Mouse (Mus musculus) v-Abl transformed pro-B cells (cell line): ENCODE measurements around the gene Car10.
"Not testable (repeated sequence)": the region's sequence is repeated elsewhere in the genome, so short reads cannot be mapped to it uniquely, and the experiment has no call there.

ENCODE experiments used
- in situ Hi-C, 2 experiments: fragments of 400-800 bp; cut with MboI; formaldehyde crosslinking; loops; one replicate each; pipeline ENCODE4 v1.15.1; 2025; ENCODE audit not compliant: unreplicated experiment in 2 of 2

Gene Car10

DNA sequence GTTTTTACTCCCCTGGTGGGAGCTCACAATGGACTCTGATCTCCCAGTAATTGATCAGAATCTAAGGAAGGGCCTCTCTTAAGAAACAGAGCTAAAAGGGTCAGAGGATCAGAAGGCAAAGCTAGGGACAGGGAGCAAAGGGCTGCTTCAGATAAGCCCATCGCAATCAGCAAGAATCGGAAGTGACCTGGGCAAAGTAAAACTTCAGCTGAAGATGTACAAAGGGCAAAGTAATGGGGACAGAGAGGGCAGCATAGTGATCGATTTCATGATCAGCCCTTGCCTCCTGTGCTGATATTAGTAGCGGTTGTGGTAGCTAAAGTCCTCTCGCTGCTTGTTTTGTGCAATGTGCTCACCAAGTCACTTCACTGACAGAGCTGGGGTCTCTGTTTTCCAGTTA is 269.9 kb downstream of the Car10 start:
- in situ Hi-C loops: no loop called here

DNA sequence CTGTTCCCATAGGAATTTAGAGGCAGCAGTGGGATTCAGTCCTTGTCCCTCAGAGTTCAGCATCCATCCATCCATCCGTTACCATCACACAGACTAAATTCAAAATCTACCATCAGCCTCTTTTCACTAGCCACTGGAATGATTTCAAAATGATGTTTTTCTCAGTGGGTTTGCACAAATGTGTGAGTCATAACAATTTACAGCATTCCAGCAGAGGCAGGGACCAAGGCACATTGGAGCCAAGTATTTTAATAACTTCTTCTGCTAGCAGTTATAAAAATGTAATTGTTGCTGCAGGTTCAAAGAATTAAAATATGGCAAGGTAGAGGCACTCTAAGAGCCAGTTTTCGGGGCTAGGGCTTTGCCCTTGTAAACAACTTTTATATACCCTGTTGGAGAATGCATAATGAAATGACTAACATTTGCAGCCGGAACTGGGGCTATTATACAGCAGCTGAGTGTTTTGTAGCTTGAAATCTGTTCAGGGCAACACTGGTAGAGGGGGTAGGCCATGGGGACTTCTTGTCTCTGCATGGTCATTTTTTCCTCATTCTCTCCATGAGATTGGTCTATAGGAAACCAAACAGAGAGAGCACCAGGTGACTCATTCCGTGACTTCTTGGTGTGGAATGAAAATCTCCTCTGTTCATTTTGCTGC is 276.0 kb downstream of the Car10 start:
- in situ Hi-C loops: no loop called here

GRCm38 (mm10) chr11:93391159-93391558 is 293.3 kb downstream of the Car10 start:
- in situ Hi-C loops: no loop called here

DNA sequence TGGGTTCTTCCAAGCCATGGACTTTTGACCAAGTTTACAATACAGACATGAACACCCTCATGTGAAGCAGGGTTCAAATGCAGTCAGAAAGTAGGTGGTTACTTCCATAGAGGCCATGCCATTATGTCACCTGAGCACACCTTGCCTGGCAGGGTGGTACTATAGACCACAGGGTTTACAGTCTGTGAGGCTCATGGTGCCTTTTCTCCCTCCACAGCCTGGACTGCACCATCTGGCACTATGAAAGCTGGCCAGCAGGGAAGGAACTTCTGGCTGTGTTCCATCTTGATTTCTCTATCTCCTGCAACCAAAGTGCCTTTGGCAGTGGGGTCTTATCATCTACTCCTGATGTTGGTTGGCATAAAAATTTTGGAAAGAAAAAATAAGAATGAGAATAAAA is 295.5 kb downstream of the Car10 start:
- in situ Hi-C loops: not testable (repeated sequence)

GRCm38 (mm10) chr11:93396356-93396755 is 298.5 kb downstream of the Car10 start:
- in situ Hi-C loops: no loop called here

DNA sequence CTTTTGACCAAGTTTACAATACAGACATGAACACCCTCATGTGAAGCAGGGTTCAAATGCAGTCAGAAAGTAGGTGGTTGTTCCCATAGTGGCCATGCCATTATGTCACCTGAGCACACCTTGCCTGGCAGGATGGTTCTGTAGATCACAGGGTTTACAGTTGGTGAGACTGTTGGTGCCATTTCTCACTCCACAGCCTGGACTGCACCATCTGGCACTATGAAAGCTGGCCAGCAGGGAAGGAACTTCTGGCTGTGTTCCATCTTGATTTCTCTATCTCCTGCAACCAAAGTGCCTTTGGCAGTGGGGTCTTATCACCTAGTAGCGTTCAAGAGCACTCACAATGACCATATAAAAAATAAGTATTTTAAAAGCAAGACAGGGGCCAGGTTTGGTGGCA is 303.3 kb downstream of the Car10 start:
- in situ Hi-C loops: not testable (repeated sequence)

GRCm38 (mm10) chr11:93407981-93408380 is 310.2 kb downstream of the Car10 start:
- in situ Hi-C loops: no loop called here

DNA sequence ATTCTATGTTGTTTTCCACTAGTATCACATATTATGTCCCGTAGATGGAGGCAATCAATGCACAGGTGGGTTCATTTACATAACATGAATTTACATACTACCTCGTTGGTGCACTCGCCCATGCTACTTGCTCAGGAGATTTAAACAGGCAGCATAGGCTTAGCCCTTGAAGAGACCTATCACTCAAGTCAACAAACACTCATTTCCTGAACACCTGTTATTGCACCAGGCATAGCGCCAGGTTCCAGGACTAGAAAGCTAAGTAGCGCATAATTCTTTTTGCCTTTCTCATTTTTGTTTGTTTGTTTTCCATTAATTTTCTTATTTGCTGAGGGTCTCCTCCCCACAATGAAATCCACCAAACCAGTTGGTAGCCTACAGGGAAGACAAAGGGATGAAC is 333.7 kb downstream of the Car10 start:
- in situ Hi-C loops: no loop called here

- in situ Hi-C loops: no loop called here
These were observed 337.4 kb downstream of the Car10 start for GRCm38 (mm10) chr11:93434997-93435915.

- in situ Hi-C loops: no loop called here
These were observed 339.1 kb downstream of the Car10 start for GRCm38 (mm10) chr11:93436892-93437291.

GRCm38 (mm10) chr11:93440466-93440865 is 342.6 kb downstream of the Car10 start:
- in situ Hi-C loops: no loop called here

GRCm38 (mm10) chr11:93443777-93444176 is 345.9 kb downstream of the Car10 start:
- in situ Hi-C loops: no loop called here

DNA sequence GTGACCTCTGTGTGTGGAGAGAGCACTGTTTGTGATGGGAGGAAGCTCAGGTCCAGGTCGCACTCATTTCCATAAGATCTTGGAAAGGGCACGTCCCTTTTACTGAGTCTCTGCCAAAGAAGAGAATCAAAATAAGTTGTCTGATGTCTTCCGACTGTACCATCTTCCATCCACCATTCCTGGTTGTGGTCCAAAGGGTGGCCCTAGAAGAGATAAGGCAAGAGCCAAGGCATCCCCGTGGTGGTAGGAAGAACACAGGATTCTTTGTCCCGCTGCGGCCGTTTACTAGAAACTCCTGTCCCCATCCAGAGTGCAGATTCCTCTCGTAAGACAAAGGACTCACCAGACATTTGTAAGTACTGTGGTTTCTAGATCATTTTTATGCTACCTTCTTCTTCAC is 346.9 kb downstream of the Car10 start:
- in situ Hi-C loops: no loop called here

DNA sequence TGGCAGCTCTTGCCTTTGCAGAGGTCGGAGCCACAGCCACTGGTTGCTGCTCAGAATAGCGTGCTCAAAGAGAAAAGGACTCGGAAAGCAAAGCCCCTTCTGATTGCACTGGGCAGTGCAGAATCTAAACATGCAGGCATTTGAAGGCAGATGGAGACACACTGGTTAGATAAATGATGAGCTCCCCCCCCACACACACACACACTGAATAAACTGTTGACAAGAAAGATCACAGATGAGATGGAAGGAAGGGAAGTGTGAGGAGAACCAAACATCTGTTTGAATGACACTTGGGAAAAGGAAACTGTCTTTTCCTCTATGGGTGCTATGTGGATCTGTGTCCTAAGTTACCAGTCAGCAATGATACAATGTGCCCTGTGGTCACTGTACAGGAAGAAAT is 349.7 kb downstream of the Car10 start:
- in situ Hi-C loops: no loop called here

DNA sequence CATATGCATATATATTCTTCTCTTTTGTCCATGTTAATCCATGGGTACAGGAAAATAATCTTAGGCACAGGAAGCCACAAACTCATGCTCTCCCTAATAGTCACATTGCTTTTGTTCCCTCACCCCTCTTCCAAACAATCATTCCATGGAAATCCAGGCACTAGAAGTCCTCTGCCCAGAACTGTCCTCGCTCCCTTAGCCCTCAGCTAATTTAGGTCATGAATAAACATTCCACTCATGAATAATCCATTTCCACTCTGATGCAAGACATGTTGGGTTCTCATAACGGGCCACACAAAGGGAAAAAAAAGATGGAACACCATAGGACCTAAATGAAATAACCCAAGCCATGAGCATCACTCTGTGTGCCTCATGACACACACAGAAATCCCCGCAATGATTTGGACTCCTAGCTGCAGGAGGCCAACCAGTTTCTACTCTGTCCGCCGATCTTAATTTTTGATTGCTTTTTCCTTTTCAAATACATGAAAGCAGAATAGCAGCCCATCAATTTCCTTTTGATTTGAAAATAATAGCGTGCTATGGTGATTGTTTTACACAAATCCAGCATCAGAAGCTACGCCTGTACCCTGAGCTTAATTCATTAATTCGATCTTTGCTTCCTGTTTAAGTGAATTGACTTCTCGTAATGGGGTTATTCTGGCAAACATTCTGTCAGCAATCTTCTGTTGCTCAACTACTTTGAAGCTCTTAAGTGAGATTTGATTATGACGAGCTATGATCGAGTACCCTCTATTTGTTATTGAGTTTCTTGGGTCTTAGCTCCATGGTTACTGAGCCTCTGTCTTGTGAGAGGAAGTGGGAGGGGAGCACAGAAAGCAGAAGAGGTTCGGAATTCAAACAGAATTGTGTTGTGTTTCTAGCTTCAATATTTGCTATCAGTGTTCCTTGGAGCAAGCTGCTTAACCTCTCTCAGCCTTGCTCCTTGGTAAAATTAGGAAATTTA is 350.7 kb downstream of the Car10 start:
- in situ Hi-C loops: no loop called here

- in situ Hi-C loops: no loop called here
These were observed 352.7 kb downstream of the Car10 start for GRCm38 (mm10) chr11:93450535-93450934.

DNA sequence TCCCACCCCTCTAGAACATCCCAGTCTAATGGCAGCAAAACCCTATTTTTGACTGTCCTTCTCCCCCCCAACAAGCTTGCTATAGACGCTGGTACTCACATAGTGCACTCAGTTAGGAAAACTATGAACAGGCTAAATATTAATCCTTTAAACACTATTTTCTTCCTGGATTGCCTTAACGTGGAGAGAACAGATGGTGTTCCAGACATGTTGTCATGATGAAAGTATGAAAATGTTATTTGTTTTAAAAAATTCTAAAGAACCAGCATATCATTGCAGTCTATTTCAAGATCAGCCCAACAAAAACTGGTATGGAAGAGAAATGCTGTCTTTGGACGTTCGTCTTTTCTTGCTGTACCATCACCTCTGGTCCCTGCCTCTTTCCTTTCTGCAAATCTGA is 368.4 kb downstream of the Car10 start:
- in situ Hi-C loops: no loop called here

GRCm38 (mm10) chr11:93467711-93468110 is 369.9 kb downstream of the Car10 start:
- in situ Hi-C loops: no loop called here

DNA sequence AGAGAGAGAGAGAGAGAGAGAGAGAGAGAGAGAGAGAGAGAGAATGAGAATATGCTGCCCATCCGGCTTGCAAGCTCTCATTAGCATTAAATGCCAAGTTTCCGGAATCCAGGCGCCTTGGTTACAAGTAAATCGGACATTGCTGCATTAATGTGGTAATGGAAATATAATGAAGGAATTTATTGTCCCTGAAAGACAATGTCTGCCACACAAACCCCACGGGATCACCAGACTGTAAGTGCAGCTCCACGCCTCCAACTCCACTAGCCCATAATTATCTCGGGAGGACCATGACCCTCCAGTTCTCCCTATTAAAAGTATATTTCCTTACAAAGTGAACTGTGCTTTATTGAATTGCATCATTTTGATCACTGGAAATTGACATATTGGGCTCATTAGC is 372.9 kb downstream of the Car10 start:
- in situ Hi-C loops: loop anchor here (10.0 kb wide), 2 partner anchors 326 to 1066 kb away; no protein-coding TSS in a partner anchor

DNA sequence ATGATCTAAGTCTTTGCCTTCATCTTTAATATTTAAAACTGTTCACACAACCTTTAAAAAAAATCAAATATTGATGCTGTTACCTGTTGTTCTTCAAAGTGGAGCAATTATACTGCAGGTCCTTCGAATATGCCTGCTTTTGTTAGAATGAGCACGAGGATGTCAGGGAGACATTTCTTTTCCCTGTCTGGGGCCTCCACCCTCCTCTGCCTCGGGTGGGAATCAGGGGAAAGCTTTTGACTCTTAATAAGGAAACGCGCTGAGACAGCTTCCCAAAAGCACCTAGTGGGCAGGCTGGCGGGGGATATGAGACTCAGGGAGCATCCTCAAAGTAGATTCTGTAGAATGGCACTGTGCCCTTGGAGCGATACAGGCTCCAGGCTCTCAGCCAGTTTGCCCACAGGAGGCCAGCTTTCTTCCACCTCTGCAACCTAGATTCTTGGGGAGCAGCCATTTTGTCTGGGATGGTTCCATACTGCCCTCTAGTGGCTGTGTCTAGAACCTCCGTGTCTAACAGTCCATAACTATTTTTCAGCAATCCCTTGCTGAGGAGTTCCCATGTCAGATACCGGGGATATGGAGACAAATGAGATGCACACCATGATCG is 373.8 kb downstream of the Car10 start:
- in situ Hi-C loops: loop anchor here (10.0 kb wide), 2 partner anchors 327 to 1067 kb away; no protein-coding TSS in a partner anchor
